Mouse (Mus musculus): Measurements from ENCODE around the gene Gm42791.

Gene Gm42791

GRCm38 (mm10) chr5:148994706-148995414 lies at the start of gene Gm42791:
Gene Gm42791, minus strand, starts transcription at chr5:148995147.
- DNase-seq: peak; percentile 76

DNA sequence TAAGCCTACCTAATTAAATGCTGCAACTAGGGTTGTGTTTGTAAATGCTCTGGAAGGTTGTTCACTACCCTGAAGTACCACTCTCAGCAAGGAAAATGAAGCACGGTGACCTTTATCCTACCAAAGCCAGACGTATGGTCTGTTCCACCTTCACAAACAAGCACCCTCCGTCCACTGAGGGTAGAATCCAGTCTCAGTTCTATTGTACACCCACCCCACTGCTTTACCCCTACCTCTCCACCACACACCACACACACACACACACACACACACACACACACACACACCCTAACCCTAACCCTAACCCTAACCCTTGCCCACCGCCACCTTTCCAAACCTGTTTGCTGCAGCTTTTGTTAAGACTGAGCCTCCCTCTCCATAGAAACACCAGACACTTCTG lies 49.1 kb upstream of the Gm42791 start:
- DNase-seq: no peak

- no peak for DNase-seq
These were observed 48.3 kb upstream of the Gm42791 start for GRCm38 (mm10) chr5:149043240-149043639.

DNA sequence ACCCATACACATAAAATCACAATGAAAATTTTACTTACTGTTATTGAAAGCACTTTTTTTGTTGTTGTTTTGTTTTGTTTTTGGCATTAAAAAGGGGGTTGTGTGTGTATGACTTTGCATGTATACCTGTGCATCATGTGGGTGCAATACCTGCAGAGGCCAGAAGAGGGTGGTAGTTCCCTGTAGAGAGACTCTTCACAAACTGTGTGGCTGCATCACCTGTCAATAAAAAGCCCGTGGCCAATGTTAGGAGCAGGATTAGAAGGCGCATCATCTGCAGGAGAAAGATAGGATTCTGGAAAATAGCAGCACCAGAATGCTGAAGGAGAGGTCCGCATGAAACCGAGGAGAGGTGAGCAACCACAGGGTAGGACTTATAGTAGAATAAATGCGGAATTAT lies 44.9 kb upstream of the Gm42791 start:
- DNase-seq: peak; percentile 44

- DNase-seq: peak; percentile 31
These were observed 42.8 kb upstream of the Gm42791 start for GRCm38 (mm10) chr5:149037729-149038128.

DNA sequence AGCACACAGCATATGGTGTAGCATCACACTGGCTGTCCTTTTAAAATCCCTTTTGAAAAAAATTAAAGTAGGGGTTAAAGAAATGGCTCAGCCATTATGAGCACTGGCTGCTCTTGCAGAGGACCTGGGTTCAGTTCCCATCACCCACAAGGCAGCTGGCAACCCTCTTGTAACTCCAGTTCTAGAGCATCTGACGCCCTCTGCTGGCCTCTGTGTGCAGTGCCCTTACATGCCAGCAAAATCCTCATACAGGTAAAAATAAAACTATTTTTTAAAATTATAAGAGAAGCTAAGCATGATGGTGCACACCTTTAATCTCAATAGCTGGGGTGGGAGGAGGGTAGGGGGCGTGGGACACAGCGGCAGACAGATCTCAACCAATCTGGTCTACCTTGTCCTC lies 42.0 kb upstream of the Gm42791 start:
- no peak for DNase-seq

DNA sequence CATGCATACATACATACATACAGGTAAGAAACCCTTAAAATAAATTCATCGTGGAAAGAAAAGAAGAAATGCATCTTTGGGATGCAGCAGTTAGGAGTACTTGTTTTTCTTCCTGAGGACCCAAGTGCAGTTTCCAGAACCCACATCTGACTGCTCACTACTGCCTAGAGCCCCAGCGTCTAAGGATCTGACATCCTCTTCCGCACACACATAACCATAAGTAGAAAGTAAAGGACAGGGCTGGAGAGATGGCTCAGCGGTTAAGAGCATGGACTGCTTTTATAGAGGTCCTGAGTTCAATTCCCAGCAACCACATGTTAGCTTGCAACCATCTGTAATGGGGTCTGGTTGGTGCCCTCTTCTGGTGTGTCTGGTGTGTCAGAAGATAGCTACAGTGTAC lies 37.5 kb upstream of the Gm42791 start:
- no peak for DNase-seq

GRCm38 (mm10) chr5:149031199-149031750 lies 36.3 kb upstream of the Gm42791 start:
- DNase-seq: peak; percentile 49

DNA sequence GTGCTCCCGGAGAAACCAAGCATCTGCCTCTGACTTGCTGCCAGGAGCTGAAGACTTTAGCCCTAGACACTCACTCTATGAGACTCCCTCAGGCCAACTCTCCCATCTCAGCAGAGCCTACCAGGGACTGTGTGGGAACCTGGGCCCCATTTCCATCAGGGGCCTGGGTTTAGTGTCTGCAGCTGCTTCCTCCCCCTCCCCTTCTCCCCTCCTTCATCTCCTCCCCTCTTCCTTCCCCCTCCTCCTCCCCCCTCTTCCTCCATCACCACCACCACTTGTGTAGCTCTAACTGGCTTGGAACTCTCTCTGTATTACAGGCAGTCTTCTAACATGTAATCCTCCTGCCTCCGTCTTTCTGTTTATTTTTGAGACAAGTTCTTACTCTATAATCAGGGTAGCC lies 35.2 kb upstream of the Gm42791 start:
- DNase-seq: no peak

DNA sequence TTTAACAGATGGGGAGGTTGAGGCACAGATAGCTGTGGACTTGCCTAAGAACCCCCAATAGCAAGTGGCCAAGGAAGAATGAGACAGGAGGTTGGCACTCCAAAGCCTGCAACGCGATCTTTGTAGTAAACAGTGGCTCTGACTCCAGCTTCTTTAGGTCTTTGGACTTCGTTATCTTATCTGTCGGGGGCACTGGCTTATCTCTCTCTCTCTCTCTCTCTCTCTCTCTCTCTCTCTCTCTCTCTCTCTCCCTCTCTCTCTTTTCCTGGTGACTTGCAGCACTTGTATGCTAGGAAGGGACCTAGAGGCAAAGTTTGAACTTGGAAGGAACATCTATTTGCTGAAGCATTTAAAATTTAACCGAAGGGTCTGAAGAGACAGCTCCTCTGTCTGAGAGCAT lies 33.4 kb upstream of the Gm42791 start:
- DNase-seq: no peak

DNA sequence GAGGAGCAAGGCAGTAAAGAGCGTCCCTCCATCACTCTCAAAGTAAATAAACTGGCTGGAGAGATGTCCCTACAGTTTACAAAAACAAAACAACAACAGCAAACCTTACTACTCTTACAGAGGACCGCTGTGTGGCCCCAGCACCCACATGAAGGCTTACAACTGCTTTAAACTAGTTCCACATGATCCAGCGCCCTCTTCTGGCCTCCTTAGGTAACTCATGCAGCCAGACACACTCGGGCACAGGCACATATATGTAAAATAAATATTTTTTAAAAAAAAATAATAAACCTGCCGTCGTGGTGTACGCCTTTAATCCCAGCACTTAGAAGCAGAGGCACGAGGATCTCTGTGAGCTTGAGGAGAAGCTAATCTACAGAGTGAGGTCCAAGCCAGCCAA lies 32.4 kb upstream of the Gm42791 start:
- no peak for DNase-seq

DNA sequence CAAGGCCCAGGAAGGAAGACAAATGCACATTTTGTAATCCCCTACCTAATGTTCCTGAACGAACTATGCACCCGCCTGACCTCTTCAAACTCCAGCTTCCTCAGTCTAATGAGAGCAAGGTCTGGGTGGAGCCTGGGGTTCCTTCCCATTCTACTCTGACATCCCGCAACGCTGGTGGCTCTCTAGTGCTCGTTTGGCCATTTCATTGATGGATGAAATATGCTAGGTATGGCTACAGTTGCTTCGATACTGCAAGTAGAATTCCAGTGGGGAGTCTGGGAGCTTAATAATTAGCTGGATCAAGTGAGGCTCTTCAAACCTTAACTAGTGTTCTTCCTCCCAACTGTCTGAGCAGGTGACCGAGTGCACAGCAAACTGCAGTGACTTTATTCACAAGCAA lies 26.2 kb upstream of the Gm42791 start:
- DNase-seq: no peak

- no peak for DNase-seq
These were observed 25.7 kb upstream of the Gm42791 start for GRCm38 (mm10) chr5:149020681-149021062.

- no peak for DNase-seq
These were observed 25.2 kb upstream of the Gm42791 start for GRCm38 (mm10) chr5:149020059-149020680.

GRCm38 (mm10) chr5:149017666-149018415 lies 22.9 kb upstream of the Gm42791 start:
- no peak for DNase-seq

GRCm38 (mm10) chr5:149017181-149017580 lies 22.2 kb upstream of the Gm42791 start:
- no peak for DNase-seq

GRCm38 (mm10) chr5:149016261-149016660 lies 21.3 kb upstream of the Gm42791 start:
- DNase-seq: no peak

DNA sequence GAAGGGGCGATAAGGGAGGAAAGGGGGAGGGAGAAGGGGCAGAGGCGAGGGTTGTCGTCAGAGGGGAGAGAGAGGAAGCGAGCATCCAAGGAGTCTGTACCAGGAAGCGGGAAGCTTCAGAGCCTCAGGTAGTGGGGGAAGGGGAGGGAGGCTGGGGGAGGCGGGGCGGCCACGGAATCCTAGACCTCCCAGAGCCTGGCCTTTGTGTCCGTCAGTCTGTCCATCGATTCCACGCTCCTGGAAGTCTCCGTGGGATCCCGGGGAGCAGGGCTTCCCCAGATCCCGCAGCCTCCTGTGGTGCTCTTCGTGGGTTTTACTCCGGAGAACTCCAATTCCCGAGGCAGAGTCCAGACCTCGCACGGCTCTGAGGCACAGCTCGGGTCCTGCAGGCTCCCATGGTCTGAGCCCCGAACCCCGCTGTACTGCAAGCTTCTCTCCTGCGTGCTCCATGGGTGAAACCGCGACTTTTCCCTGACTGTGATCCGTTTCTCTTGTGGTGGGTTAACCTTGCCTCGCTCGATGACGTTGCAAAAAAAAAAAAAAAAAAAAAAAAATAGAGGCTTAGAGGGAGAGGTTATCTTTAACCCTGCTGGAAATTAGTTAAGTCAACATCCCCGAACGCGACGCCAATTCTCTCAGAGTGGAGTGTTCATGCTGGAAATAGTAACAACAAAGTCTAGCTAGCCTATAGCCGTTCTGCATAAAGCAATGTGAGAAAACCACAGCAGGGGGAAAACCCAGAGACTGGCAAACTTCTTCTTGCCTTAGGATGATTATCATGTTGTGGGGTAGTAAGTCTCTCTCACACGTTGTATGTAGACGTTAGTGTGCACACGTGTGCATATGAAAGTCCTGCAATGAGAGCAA lies 20.6 kb upstream of the Gm42791 start:
- no peak for DNase-seq

DNA sequence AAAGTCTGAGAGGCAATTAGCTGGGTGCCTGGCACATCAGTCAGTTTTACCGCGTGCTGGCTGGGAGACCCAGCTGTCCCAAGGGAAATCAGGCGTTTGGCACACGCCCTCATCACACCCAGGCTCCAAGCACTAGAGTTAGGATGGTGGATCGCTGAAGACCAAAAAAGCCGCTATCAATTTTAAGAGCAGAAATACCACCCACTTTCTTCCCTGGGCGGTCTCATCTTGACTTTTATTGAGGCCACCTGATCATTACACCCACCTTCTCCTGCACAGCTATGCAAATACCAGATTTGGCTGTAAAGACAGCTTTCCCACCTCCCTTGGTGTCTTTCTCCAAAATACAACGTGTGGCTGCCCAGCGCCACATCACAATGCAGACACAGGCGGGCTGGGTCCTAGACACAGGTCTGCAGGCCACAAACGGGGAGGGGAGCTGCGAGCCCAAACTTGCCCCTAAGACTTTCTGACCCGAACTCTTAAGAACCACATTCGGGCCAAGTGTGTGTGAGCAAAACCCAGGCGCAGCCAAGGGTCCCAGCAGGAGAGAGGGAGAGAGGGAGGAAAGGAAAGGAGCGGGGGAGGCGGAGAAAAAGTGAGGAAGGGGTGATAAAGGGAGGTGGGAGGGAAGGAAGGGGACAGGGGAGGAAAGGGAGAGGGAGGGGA lies 19.8 kb upstream of the Gm42791 start:
- DNase-seq: no peak

- DNase-seq: no peak
These were observed 19.0 kb upstream of the Gm42791 start for GRCm38 (mm10) chr5:149013817-149014508.

DNA sequence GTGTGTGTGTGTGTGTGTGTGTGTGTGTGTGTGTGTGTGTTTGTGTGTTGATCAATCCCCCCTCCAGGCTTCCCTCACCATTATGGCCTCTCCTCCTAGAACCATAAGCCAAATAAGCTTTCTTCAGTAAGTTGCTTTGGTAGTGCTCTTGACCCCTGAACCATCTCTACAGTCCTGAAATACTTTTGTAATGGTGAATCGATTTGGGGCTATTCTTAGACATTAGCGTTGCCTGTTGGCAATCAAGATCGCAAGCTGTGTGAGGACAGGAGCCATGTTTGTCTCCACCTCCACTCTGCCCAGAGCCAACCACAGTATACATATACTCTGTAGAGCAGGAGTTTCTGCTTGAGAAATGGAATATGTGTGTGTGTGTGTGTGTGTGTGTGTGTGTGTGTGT lies 14.2 kb upstream of the Gm42791 start:
- DNase-seq: no peak

DNA sequence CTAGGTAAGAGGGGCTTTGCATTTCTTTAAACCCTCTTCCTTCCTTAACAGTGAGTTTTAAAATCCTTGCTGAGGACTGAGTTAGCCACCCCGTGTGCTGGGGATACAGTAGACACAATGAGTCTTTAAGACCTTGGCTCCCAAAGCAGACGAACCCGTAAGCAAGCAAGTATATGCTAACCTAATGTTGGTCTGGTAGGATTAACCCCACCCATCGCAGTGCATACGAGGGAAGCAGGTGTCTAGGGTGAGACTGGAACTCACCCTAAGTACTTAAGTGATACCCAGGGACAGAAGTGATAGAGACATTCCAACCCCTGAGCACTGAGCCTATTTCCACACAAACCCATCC lies 12.3 kb upstream of the Gm42791 start:
- no peak for DNase-seq

All from right cerebral cortex, postnatal 4 days (tissue).